ENCODE assay signal across 15 mouse cellular contexts in the genomic region with DNA sequence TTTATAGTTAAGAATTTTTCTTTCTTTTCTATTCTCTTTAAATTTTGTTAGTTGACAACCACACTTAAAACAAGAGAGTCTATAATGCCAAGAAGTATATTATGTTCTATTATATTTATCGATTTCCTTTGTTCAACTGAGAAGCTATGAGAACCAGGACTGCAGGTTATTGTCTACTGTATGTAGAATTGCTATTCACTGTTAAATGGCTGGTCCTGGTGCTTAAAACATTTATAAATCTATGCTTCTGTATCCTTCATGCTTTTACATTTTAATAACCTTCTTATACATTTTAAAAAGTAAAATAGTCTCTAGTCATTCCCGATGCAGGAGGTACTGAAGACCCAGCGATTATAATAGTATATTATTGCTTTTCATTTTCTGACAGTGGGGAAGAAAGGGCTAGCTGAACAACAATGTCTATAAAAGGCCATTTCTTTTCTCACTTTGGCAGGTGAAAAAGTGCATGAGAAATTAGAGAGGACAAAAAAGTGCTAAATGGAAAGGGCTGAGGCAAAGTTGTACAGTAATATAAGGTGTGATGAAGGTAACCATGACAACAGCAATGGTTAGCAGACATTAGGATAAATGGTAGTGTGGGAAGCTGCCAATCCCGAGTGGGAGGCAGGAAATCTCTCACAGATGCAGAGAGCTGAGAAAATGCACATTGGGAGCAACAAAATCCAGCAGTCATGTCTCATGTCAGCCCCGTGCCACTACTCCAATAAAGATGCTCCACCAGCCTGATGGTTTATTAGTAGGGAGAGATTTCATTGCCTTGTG. TPM values are rescaled to one million over a fixed set of nuclear protein-coding genes. Genes with fewer than 3 reads are reported as not detected.
A peak's percentile ranks its signal among the peaks of the same experiment; 100 is the strongest.
DNase-seq lines count a peak whose midpoint lies in the region; ATAC-seq and TF ChIP-seq lines count a peak whose summit lies in the region.
"Had no signal": no experiment of that assay in that cellular context is flagged by ENCODE, and none has a peak within 500 bp of the region (broad histone marks: within the 10 kb centered on the region; RNA-seq: fewer than 3 reads in every experiment).

No protein-coding gene starts in this region.

- H3K27me3 ChIP-seq in forebrain, embryonic 16.5 days (replicated peaks; ENCODE audit: control insufficient read depth, insufficient read depth, low read length): no peaks in the 10 kb centered on the region
- H3K27me3 ChIP-seq in limb, embryonic 14.5 days (ENCODE audit: control insufficient read depth, insufficient read depth, low read length): no peaks in the 10 kb centered on the region
- H3K27me3 ChIP-seq: embryonic facial prominence, embryonic 13.5 days; lung, embryonic 15.5 days had no signal

- peak; percentile 92 for ATAC-seq in forebrain, embryonic 16.5 days
- peak; percentile 88 for ATAC-seq in limb, embryonic 14.5 days (ENCODE audit: low FRiP score, low read depth)
- ATAC-seq in monocyte, adult 5-6 weeks (replicated peaks; ENCODE audit: insufficient number of reproducible peaks, low FRiP score, low TSS enrichment, poor library complexity, severe bottlenecking): no peak

- H3K4me3 ChIP-seq in forebrain, embryonic 16.5 days (replicated peaks; ENCODE audit: low read length): no peak overlapping the region
- no peak overlapping the region for H3K4me3 ChIP-seq in layer of hippocampus, adult 2 months
- no peak overlapping the region for H3K4me3 ChIP-seq in limb, embryonic 14.5 days (replicated peaks; ENCODE audit: low read length)
- H3K4me3 ChIP-seq: embryonic facial prominence, embryonic 13.5 days; left cerebral cortex, adult 2 months; lung, embryonic 15.5 days had no signal

- no peak for TF ChIP-seq POLR2A in brain, embryonic 14.5 days (IDR thresholded peaks at IDR 0.05; ENCODE audit: borderline replicate concordance, extremely low read depth, insufficient read depth, insufficient read length, poor library complexity, severe bottlenecking)
- TF ChIP-seq POLR2A in limb, embryonic 14.5 days (IDR thresholded peaks at IDR 0.05; ENCODE audit: borderline replicate concordance, extremely low read depth, insufficient read depth, insufficient read length): no peak

- H3K4me2 ChIP-seq in forebrain, embryonic 16.5 days (ENCODE audit: low read length): no peak overlapping the region
- no peak overlapping the region for H3K4me2 ChIP-seq in limb, embryonic 14.5 days (replicated peaks; ENCODE audit: low read depth, low read length, severe bottlenecking)
- H3K4me2 ChIP-seq: embryonic facial prominence, embryonic 13.5 days; lung, embryonic 15.5 days had no signal

- 52% methylated on average over 5 of the region's 5 CpGs for WGBS in forebrain, embryonic 16.5 days
- WGBS in limb, embryonic 14.5 days: 62% methylated on average over 5 of the region's 5 CpGs

- H3K27ac ChIP-seq in forebrain, embryonic 16.5 days (ENCODE audit: low read length): no peak overlapping the region
- H3K27ac ChIP-seq in layer of hippocampus, adult 2 months: peak overlapping the region; percentile 62; the same call in 1 of the 2 replicates
- no peak overlapping the region for H3K27ac ChIP-seq in limb, embryonic 14.5 days (replicated peaks; ENCODE audit: low read depth, low read length)
- H3K27ac ChIP-seq: embryonic facial prominence, embryonic 13.5 days; left cerebral cortex, adult 2 months; lung, embryonic 15.5 days had no signal

- TF ChIP-seq CTCF in brain, embryonic 14.5 days (IDR thresholded peaks at IDR 0.05; ENCODE audit: borderline replicate concordance, extremely low read depth, insufficient read depth, insufficient read length): no peak
- no peak for TF ChIP-seq CTCF in layer of hippocampus, adult 2 months (conservative IDR thresholded peaks at IDR 0.05)

- H3K9ac ChIP-seq in forebrain, embryonic 16.5 days (replicated peaks; ENCODE audit: low read depth, low read length): no peak overlapping the region
- no peak overlapping the region for H3K9ac ChIP-seq in limb, embryonic 14.5 days (ENCODE audit: low read depth, low read length, severe bottlenecking)
- H3K9ac ChIP-seq: embryonic facial prominence, embryonic 13.5 days; lung, embryonic 15.5 days had no signal

- no peaks in the 10 kb centered on the region for H3K36me3 ChIP-seq in forebrain, embryonic 16.5 days (ENCODE audit: control insufficient read depth, insufficient read depth)
- no peaks in the 10 kb centered on the region for H3K36me3 ChIP-seq in limb, embryonic 14.5 days (ENCODE audit: control insufficient read depth, insufficient read depth, low read length)
- H3K36me3 ChIP-seq: embryonic facial prominence, embryonic 13.5 days; lung, embryonic 15.5 days had no signal

- H3K9me3 ChIP-seq in forebrain, embryonic 16.5 days (ENCODE audit: control insufficient read depth, low read length): no peaks in the 10 kb centered on the region
- H3K9me3 ChIP-seq in limb, embryonic 14.5 days (ENCODE audit: control insufficient read depth, low read length): no peaks in the 10 kb centered on the region
- H3K9me3 ChIP-seq: embryonic facial prominence, embryonic 13.5 days; lung, embryonic 15.5 days had no signal

- peak; percentile 80 for DNase-seq in brain, embryonic 14.5 days (ENCODE audit: low read depth)
- DNase-seq in layer of hippocampus, adult 2 months (ENCODE audit: low spot score in 2 of 2): peak; percentile 46 to 59
- peak; percentile 59 for DNase-seq in limb, embryonic 14.5 days (ENCODE audit: low spot score)
- no peak for DNase-seq in thymus, postnatal 4 days
- DNase-seq in embryo, embryonic 11 days: no peak
- no peak for DNase-seq in B cell, adult 2 months
- DNase-seq: heart, postnatal 36 days; spleen, adult 18-20 months; thymus, postnatal 36 days had no signal

- H3K4me1 ChIP-seq in forebrain, embryonic 16.5 days (replicated peaks; ENCODE audit: control insufficient read depth, insufficient read depth, low read length): peaks cover 4% of the 10 kb centered on the region; the same call in 1 of the 2 replicates
- no peaks in the 10 kb centered on the region for H3K4me1 ChIP-seq in limb, embryonic 14.5 days (ENCODE audit: control insufficient read depth, insufficient read depth, low read length)
- H3K4me1 ChIP-seq: embryonic facial prominence, embryonic 13.5 days; lung, embryonic 15.5 days had no signal

RNA-seq across cellular contexts. Expression of gene Rgs13, which starts 25.6 kb away (rescaled TPM):
- 0.56 and 0.59 TPM in 2 replicates for polyA plus RNA-seq in brain, embryonic 14.5 days (2012; rRNA removed)
- polyA plus RNA-seq in forebrain, embryonic 16.5 days (2015; fragmentation: Nextera tagmentation; extraction: Ambion mirVana): 0.86 and 0.91 TPM in 2 replicates
- total RNA-seq in layer of hippocampus, adult 2 months (2021): 1 to 10 TPM; 1.1 to 1.4 TPM
- polyA plus RNA-seq in limb, embryonic 14.5 days (2012; rRNA removed): 0.19 and 0.23 TPM in 2 replicates
- 0.47 and 0.67 TPM in 2 replicates for polyA plus RNA-seq in limb, embryonic 14.5 days (2014; fragmentation: Nextera tagmentation; extraction: Ambion mirVana)
- not detected in 3 replicates for total RNA-seq in monocyte, adult 5-6 weeks (2017)
- total RNA-seq: granulocyte monocyte progenitor cell, adult 5-6 weeks; heart, postnatal 36 days had no signal

Comparison
In these comparisons a context has a peak if more than half of its experiments do, and no peak if none do; other contexts are left out.
1. DNase-seq: peak in brain, embryonic 14.5 days (single experiment), layer of hippocampus, adult 2 months (2 of 2) and limb, embryonic 14.5 days (single experiment); none in thymus, postnatal 4 days (single experiment), embryo, embryonic 11 days (single experiment) and B cell, adult 2 months (0 of 2).